Mouse (Mus musculus) ES-E14 (cell line): Measurements from ENCODE around the gene Raf1.

ENCODE experiments used
- CHD2 ChIP-seq: IDR thresholded peaks from 2 replicates; pipeline ENCODE4 v1.6.1; 2014; ENCODE audit warnings: mild to moderate bottlenecking, low read depth, low read length, inconsistent platforms
- HCFC1 ChIP-seq: IDR thresholded peaks from 2 replicates; pipeline ENCODE4 v1.6.1; 2012; ENCODE audit warnings: low read length, inconsistent platforms, borderline replicate concordance; ENCODE audit not compliant: insufficient read depth
- ZC3H11A ChIP-seq: IDR thresholded peaks from 2 replicates; pipeline ENCODE4 v1.6.1; 2012; ENCODE audit warnings: low read depth, mild to moderate bottlenecking, inconsistent platforms, low read length, borderline replicate concordance
- ZNF384 ChIP-seq: IDR thresholded peaks from 2 replicates; pipeline ENCODE4 v1.6.1; 2012; ENCODE audit warnings: low read depth, low read length, inconsistent platforms

GRCm38 (mm10) chr6:115675508-115676336 lies 713 bp downstream of the Raf1 start:
- TF ChIP-seq CHD2 (no peak), ZC3H11A (no peak), HCFC1 (no peak), ZNF384 (no peak)
